Mouse (Mus musculus): Measurements from ENCODE around the gene Tmem120b.

DNA sequence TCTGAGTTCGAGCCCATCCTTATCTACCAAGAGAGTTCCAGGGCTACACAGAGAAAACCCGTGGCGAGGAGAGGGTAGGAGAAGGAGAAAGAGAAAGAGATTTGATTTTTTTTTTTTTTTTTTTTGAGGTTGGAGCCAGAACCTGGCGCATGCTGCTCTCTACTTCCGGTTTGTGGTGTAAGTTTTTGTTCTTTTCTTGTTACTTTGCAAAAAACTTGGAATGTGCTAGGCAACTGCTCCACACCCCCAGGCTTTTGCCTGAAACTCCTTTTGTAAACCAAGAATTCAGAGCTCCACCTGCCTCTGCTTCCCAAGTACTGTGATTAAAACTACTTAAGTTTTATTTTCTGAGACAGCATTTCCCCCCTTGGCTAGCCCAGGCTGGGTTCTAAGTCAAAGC, 30.1 kb upstream of the Tmem120b start:
- no peak for TF ChIP-seq CTCF (conservative IDR thresholded peaks at IDR 0.05; ENCODE audit: insufficient read depth, insufficient read length, low read depth, low read length)
- TF ChIP-seq POLR2A (IDR thresholded peaks at IDR 0.05; ENCODE audit: low read depth, low read length): no peak
